Mouse (Mus musculus) ES-CJ7 (cell line): ENCODE data around the gene Znrf3.
A peak's percentile ranks its signal among the peaks of the same experiment; 100 is the strongest.

Source experiments
- DNase-seq: peaks from one replicate; pipeline ENCODE4 v3.0.0; 2011; ENCODE audit warnings: low read depth, low spot score

The Znrf3 gene

DNA sequence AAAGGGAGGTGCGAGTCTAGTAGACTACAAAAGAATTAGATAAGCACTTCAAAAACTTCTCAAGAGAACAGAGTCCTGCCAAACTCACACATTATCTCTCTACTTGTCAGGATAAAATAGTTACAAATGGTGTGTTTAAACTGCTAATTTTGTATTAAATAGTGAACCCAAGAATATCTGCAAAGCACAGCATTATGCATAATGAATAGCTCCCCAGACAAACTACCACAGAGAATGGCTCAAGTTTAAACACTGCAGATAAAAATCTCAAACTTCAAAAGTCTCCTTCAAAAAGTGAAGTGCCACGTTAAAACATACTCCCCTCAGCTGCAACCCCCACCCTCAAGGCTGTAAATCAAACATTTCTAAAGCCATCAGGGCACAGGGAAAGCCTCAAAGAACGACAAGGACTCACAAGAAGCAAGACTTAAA is 2.0 kb downstream of the Znrf3 start:
- no peak for DNase-seq

DNA sequence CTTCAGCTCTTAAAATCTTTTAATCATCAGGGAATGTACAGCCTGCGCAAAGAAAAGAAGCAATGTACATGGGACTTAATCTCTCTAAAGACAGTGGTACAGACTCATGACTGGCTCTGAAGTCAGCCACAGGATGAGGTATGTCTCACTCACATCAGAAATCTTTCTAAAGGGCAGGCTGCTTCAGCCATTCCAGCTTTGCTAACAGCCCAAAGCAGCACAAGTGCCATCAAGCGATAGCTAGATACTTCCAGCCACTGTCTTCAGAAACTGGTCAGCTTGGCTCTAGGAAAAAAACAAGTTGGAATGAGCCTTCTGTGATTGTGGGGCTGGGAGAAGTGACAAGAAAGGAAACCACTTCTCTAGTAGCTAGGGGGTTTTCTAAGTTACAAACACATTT is 7.0 kb downstream of the Znrf3 start:
- DNase-seq, result no peak

DNA sequence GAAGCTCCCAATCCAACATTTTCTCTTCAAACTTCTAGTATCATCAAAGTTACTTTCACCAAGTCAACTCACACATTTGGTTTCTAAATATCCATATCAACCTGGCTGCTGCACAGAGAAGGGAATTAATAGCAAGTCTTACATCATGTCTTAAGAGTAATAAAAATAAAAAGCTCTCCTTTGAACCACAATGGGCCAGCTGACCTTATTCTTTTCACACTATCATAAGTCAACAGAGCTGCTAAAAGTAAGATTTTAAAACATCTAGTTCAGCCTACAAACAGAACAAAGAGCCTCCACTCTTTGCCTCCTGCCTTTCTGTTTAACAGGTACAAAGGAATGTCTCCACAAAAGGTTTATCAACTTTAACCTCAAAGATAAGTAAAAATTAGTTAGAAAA is 7.7 kb downstream of the Znrf3 start:
- DNase-seq, result no peak

DNA sequence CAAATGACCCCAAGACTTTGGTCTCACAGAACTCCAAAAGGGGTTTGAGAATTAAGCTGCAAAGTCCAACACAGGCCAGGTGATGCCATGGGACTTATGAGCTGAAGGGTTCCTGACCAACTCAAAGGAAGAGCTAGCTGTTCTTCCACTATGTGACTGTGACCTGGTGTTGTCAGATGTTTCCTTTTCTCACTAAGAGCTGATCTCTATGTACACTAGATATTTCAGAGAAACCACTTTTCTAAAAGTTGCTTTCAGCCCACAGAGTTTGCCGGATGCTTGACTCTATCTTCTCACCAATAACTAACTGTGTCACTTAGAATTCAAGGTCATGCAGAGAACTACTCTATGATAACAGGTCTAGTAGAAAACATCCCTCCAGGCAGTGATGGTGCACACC is 9.2 kb downstream of the Znrf3 start:
- no peak for DNase-seq

DNA sequence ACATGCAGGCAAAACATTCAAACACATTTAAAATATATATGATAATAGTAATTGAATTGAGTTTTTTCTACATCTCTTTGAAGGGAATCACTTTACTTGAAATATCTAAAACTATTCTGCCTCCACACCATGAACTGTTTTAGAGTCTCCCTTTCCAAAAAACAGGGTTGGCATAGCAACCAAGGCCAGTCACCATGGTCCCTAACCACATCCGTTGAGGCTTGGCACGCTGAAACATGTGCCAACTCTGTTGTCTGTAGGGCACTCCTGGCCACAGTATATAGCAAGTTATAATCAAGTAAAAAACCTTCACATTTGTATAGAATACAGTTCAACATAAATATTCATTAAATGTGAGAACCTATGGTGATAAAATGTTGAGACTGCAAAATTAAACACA is 12.3 kb downstream of the Znrf3 start:
- no peak for DNase-seq

DNA sequence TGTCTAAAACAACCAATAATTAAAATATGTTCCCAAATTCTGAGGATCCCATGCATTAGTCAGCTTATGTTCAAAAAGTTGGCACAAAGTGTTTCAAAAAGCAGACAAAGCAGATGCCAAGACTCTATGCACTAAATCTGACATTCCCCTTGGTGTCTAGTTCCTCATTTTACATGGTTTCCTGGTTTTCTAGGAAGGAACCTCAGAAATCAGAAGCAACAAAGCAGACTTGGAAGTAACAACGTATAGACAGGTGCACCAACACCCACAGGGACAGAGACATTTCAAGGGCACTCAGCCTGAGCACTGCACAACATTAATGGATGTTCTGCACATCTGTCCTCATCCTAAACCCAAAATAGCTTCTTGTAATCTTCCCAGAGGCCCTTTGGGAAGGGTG is 13.8 kb downstream of the Znrf3 start:
- no peak for DNase-seq

DNA sequence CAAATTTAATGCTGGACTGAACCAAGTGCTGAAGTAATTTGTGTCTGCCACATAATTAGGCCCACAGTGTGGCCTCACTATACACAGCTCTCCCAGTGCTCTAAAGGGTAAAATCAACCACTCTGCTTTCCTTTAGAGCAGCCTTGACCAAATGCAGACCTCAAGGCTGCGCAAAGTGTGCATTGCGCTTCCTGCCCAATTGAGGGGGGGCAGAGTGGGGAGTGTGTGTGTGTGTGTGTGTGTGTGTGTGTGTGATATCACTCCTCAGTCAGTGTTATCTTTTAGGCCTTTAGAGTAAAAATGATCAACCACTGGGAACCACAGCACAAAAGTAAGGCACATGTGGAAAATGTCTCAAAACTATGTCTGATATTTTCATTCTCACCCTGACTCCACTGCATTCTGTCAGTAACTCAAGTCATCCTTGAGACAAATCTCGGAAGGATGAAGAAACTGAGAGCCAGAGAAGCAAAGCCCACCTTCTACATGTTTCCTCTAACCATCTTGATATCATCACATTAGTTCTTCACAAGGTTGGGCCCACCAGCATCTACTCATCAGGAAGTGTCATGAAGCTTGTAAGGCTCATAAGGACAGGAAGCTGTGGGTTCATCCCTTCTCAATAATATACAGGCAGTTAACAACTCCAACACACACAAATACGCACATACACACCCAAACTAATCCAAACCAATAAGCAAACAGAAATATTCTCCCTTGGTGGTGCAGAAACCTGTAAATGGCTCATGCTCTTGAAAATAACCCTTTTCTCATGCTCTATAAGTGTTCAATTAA is 15.1 kb downstream of the Znrf3 start:
- DNase-seq, result no peak

DNA sequence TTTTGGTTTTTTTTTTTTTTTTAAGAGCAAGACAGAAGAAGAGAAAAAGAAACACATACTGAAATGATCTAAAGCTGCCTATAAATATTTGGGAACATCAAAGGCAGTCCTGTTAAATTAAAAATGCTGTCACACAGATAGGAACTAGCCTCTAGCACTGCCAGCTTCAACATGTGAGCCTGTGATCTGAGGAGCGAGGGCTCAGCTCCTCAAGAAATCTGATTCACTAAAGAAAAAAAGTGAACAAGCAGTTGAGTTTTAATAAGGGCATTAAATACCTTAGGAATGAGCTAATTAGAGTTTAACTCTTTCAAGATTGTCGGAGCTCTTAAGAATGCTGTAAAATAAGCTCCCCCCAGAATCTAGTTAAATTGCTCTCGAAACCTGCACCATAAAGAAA is 17.4 kb downstream of the Znrf3 start:
- no peak for DNase-seq

DNA sequence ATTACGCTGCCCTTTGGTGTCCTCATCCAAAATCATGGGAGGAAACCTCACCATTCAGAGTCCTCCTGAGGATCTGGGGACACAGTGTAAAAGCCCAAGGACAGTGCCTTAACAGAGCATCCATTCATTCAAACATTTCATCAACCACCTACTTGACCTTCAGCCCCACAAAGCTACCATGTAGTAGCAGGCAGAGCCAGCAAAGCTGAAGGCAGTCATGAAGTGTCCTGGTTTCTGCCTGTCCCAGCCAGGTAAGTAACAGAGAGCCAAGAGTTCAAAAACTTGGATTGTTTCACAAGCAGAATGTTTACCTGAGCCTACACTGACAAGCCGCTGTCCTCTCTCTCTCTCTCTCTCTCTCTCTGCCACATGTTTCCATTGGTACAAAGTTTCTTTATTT is 18.3 kb downstream of the Znrf3 start:
- no peak for DNase-seq

DNA sequence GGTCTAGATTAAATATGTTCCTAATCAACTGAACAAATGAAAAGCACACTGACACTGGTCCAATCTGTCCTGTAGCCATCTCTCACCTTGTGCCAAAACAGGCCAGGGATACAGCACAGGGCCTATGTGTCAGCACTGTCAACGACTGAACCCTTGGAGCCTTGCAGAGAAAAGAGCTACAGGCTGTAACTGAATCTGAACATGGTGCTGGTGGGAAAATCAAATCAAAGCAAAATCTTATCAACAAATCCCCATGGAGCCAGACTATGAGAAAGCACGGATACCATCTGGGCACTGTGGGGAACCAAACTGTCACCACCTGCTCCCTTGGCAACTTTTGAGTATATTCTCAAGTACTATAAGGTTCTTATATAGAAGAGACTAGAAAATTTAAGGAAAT is 19.5 kb downstream of the Znrf3 start:
- DNase-seq, result no peak

DNA sequence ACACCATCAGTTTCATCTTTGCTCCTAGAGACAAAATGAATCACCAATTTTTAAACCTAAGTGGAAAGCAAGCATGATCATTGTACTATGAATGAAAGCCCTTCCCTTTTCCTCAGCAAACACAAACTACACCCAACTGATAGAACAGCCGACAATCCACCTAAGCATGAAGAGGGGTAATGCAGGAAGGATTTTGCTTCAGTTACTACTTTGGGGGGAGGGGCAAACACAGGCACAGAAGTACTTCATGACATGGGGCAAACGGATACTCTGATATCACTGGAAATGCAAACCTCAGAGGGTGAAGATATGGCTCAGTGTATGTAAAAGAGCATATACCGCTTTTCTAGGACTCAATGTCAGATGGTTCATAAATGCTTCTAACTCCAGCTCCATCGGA is 20.5 kb downstream of the Znrf3 start:
- no peak for DNase-seq

DNA sequence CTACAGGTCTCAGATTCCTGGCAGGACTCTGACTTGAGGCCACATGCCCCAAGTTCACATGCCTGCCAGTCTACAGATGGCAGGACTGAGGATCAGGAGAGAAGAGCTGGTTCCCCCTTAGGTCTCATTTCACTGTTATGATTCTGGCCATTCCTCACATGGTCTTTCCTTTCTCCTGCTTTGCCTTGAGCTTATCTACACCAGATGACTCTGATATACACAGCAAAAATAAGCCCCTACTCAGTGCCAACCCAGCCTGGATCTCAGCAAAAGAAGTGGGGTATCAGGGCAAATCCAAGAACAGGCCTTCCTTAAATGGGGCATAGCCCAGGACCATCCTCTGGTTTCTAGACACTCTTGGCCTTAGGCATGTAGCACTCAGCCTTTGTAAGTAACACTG is 21.6 kb downstream of the Znrf3 start:
- DNase-seq, result no peak

DNA sequence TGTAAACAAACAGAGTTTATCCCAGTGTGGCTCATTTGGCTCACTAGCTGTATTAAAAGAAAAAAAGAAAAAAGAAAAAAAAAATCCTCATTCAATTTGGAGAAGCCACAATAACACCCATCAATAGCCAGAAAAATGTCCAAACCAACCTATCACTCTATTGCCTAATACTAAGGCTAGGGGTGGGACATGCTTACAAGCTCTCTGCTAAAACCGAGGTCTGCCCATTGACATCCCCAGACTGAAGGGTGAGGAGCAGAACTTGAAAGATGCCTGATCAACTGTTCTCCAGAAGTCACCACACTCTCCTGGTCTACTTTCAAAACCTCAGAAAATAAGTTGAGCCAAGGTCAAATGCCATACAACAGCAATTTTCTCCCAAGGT is 22.4 kb downstream of the Znrf3 start:
- DNase-seq, result no peak

DNA sequence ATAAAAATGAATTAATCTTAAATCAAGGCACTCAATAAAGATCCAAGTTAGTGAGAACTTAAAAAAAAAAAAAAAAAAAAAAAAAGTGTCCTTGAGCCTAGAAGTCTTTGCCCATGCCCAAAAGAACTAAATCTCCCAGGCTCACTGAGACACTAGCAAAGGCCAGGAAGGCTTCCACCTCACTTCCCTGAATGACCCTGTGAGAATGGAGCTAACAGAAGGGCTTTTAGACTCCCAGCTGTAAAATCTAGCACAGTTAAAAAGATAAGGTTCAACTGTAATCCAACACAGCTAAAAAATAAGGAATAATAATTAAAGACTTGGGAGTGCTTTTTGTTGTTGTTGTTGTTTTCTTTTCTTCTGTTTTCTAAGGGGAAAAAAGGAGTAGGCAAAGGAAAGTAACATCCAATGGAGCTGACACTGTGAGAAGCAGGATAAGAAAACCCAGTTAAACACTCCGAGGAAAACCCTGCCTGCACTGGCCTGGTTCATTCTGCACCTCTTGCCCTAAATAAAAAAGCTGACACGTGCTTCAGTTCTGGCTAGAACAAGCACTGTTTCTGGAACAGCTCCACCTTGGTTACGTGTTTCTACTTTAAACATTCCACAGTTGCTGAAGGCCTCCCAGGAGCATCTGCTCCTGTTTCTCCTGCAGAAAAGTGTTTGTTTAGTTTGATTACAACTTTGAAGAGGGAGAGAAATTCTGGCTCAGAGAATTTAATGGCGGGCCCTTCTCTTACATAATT is 23.0 kb downstream of the Znrf3 start:
- DNase-seq, result no peak

DNA sequence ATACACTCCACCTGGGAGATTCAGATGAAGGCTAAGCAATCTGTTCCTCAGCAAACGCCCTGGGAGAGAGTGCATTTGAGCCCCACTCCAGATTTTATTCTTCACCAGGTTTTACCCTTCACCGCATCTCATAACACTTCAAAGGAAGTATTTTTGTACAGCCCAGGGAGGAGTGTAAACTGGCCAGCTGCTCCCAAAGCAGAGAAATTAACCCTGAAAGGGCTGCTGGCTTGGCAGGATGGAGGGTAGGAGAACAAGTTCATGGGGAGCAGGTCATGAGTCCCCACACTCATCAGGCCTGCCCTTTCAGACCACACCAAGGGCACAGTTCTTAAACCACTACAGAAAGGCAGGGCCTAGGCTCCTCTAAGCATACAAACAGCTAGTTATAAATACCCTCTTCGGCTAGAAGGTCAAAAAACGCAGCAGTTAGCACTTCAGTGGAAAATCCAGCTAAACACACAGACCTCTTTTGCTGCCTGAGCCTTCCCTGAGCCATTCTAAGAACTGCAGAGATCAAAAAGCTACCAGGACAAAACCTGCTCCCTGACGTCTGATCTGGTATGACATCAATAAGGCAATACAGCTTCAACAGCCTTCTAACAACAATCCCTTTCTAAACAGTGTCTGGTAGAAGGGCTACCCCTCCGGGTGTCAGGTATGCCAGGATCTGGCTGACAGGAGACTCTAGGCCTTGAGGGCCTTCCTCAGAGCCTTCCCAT is 28.9 kb downstream of the Znrf3 start:
- no peak for DNase-seq

DNA sequence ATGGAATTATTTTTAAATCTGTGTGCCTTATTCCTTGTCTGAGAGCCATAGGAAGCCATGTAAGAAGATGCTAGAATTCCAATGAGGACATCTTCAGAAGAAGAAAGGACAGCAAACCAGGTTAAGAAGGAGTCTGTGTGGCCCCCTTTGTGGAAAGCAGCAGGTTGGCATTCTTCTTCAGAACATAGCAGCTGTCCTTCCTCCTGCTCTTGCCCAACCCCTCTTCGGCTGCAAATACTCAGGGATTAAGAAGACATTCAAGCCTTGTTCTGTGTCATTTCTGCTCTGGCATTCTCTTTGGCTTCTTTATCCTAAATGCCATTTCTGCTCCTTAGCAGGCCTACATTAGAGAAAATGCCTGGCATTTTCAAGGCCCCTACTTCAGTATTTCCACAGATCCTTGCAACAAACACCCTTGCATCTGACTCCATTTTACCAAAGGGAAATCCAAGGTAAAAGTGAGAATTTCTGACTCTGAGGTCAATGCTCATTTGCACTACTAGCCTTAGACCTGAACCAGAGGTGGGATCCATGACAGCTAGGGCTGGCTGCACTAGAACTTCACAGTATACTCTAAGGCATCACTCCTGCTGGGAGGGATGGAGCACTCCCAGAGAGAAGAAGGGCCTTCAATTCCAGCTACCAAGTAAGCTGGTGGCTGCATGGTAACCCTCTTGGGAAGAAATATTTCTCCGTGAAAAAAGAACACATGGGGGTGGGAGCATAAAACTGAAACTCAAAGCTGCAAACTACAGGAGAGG is 29.6 kb downstream of the Znrf3 start:
- DNase-seq, result no peak

DNA sequence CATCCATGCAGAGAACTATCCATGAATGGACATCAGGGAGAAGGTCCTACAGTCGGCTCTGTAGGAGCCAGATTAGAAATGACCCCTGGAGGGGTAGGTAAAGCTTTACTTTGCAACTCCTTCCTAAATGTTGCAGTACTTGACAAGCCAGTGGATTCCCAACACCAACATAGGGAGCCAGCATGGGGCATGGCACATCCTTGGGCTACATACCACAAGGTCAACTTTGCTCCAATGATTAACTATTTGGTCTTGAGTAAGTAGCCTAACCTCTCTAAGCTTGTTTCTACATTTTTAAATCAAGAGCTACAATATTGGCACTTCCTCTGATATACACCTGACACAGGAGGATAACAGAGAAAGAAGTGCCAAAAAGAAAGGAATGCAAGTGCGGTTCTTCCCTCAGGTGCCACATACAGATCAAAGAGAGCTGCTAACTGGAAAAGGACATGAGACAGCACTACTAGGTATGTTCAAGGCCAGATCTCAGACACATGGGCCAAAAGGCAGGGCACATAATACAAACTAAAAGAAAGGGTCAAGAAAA is 31.9 kb downstream of the Znrf3 start:
- no peak for DNase-seq

DNA sequence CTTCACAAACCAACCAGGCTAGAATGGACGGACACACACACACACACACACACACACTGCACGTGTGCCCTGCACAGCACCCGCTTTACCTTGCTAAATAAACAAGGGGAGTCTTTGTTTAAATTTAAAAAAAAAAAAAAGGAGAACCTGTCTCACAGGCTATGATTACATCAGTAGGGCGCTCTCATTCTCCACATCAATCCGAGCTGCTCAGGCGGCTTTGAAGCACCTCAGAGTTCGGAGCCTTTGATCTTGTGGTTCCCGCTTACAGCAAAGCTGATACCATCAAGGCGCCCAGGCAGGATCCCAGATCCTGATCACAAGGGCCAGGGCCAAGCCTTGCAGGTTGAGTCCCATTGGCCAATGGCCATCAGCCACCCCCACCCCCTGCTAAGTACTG is 33.1 kb downstream of the Znrf3 start:
- peak; percentile 69 for DNase-seq

DNA sequence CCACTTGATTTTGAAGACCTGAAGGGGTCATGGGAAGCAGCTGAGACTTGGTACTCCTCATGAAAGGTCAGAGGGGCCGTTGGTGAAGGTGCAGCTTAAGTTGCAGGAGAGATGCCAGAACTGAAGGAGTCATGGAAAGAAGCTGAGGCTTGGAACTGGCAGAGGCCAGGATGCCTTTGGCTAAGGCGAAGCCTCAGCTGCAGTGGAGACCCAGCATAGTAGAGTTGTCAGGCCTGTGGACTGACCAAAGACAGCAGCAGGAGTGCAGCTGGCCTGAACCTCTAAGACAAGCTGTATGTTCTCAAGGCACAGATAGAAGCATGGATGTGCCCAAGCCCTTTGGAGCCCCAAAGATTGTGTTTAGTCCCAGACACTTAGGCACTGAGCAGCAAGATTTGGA is 40.5 kb downstream of the Znrf3 start:
- no peak for DNase-seq

DNA sequence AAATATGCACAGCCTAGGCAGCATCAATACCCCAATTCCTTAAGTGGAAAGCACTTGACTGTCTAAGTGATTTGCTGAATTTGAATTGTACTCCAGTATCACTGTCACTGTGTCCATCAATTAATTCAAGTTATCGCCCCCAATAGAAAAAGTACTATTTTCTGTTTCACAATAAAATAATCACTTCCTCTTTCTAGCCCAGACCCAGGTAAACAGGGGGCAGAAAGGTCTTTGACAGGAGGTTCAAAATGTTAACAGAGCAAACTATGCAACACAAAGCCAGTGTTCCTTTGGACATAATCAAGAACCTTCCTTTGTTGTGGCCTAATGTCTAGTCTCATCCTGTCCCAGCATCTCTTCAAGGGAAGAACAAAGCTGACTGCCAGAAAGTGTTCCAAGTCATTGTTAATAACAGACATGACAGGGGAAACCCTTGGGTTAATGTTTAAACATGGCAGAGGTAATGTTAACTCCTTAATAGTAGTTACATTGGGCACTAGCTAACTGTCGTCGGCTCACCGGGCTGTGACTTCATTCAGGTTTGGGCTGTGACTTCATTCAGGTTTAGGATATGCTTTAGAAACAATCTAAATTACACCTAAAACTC is 42.4 kb downstream of the Znrf3 start:
- no peak for DNase-seq
